Mouse (Mus musculus): ENCODE data around the gene Faap20. TPM values are rescaled to one million over a fixed set of nuclear protein-coding genes. Genes with fewer than 3 reads are reported as not detected.

Faap20 gene
- polyA plus RNA-seq, 1 experiment from 2014 or later: 61.4 TPM

DNA sequence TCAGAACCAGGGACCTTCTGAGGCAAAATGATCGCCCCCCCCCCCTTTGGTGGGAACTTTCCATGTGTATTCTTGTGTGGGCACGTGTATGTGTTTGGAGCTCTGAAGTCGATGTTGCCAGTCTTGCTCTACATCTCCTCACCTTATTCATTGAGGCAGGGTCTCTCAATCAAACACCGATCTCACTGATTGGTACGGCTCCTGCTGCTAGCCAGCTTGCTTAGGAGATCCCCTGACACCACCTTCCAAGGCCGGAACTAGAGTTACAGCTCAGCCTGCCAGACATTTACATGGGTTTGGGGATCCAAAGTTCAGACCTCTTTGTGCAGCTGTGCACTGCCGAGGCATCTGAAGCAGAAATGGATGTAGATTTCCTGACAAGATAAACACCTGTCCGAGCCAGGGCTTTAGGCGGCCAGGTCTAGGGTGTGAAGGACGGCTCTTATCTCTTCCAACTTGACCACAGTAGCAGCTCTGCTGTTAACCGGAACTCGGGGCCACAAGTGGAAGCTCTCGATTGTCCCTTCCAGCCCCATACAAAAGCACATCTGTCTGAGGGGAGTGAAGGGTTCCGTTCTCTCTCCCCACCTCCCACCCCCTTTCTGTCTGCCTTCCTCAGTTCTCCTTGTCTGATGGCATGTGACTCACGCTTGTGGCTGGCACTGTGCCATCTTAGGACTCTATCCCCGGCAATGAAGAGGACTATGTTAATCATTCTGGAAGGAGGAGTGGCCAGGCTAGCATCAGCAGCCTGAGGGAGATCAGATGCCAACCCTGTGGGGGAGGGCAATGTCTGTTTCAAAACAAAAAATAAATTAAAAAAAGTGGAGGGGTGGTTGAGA is 30.5 kb downstream of the Faap20 start:
- Histone ChIP-seq H3K4me3 (ENCODE audit: low read depth, low read length) (no peak overlapping the region), H3K27me3 (replicated peaks; ENCODE audit: insufficient read depth, low read length) (no peaks in the 10 kb centered on the region), H3K36me3 (ENCODE audit: insufficient read depth, low read length) (no peaks in the 10 kb centered on the region), H3K4me2 (replicated peaks; ENCODE audit: low read depth, low read length) (no peak overlapping the region), H3K4me1 (ENCODE audit: insufficient read depth, low read depth, low read length) (peaks cover 7% of the 10 kb centered on the region; the same call in 1 of the 2 replicates), H3K9ac (replicated peaks; ENCODE audit: low read depth) (no peak overlapping the region), H3K27ac (ENCODE audit: low read length) (no peak overlapping the region), H3K9me3 (ENCODE audit: low read length) (no peaks in the 10 kb centered on the region)
- peak; percentile 48 for DNase-seq (ENCODE audit: low spot score)
- peak; percentile 43 for ATAC-seq
- TF ChIP-seq CTCF (IDR thresholded peaks at IDR 0.05): no peak
- TF ChIP-seq EP300 (IDR thresholded peaks at IDR 0.05): no peak
- 30% methylated on average over 16 of the region's 16 CpGs for WGBS

DNA sequence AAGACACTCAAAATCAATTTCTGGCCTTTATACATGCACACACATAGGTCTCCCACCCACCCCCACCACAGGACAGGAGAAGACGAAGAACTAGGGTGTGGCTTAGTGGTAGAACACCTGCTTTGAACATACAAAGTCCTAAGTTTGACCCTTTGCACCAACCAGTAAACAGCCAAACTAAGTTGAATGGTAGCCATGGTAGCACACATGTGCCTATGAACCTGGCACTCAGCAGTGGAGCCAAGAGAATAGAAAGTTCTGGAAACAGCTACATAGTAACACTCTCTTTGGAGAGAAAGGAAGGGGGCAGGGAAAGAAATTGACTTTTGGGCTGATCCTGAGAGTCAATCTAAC is 31.1 kb downstream of the Faap20 start:
- no peak for TF ChIP-seq EP300 (IDR thresholded peaks at IDR 0.05)
- no peak for TF ChIP-seq CTCF (IDR thresholded peaks at IDR 0.05)
- Histone ChIP-seq H3K4me2 (replicated peaks; ENCODE audit: low read depth, low read length) (no peak overlapping the region), H3K4me3 (ENCODE audit: low read depth, low read length) (no peak overlapping the region), H3K27me3 (replicated peaks; ENCODE audit: insufficient read depth, low read length) (no peaks in the 10 kb centered on the region), H3K9me3 (ENCODE audit: low read length) (no peaks in the 10 kb centered on the region), H3K36me3 (ENCODE audit: insufficient read depth, low read length) (no peaks in the 10 kb centered on the region), H3K9ac (replicated peaks; ENCODE audit: low read depth) (no peak overlapping the region), H3K4me1 (ENCODE audit: insufficient read depth, low read depth, low read length) (peaks cover 7% of the 10 kb centered on the region; the same call in 1 of the 2 replicates), H3K27ac (ENCODE audit: low read length) (no peak overlapping the region; the same call in 1 of the 2 replicates)
- ATAC-seq: no peak
- no peak for DNase-seq (ENCODE audit: low spot score)
- whole genome bisulfite sequencing: 86% methylated on average over 1 of the region's 1 CpGs

DNA sequence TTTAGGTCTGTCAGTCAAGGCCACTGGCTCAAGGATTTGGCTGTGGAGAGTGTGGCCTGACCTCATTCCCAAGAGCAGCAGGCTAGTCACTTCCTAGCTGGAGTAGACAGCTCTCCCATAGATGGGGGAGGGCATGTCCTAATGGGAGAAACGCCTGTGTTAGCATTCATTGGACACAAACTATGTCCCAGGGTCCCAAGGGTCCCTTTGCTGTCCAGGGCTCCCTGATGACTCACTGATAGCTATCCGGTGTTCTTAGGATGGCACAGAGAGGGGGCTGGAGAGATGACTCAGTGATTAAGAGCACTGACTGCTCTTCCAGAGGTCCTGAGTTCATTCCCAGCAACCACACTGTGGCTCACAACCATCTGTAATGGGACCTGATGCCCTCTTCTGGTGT is 31.6 kb downstream of the Faap20 start:
- no peak overlapping the region for H3K9ac ChIP-seq (replicated peaks; ENCODE audit: low read depth)
- no peak for DNase-seq (ENCODE audit: low spot score)
- H3K4me2 ChIP-seq (replicated peaks; ENCODE audit: low read depth, low read length): no peak overlapping the region
- no peak overlapping the region for H3K4me3 ChIP-seq (ENCODE audit: low read depth, low read length)
- no peak overlapping the region; the same call in 1 of the 2 replicates for H3K27ac ChIP-seq (ENCODE audit: low read length)
- no peaks in the 10 kb centered on the region for H3K36me3 ChIP-seq (ENCODE audit: insufficient read depth, low read length)
- no peaks in the 10 kb centered on the region for H3K9me3 ChIP-seq (ENCODE audit: low read length)
- ATAC-seq: peak; percentile 16
- TF ChIP-seq CTCF (IDR thresholded peaks at IDR 0.05) (no peak), EP300 (IDR thresholded peaks at IDR 0.05) (no peak)
- 38% methylated on average over 2 of the region's 2 CpGs for WGBS
- peaks cover 7% of the 10 kb centered on the region; the same call in 1 of the 2 replicates for H3K4me1 ChIP-seq (ENCODE audit: insufficient read depth, low read depth, low read length)
- no peaks in the 10 kb centered on the region for H3K27me3 ChIP-seq (replicated peaks; ENCODE audit: insufficient read depth, low read length)

DNA sequence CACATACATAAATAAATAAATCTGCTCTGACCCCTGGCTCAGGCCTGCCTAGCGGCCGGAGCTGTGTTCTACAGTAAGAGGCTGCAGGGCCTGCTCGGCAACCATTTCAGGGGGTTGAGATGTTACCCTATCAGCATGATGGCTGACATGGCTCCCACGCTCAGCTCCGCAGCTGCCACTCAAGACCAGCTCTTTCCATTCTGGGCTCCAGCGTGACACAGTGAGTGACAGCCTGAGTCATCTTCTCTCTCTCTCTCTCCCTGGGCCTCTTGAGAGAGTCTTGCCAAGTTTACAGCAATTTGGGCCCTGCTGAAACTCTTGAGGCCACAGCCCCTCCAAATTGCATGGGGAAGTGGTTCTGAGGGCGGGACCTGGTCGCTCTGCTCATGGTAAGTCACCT is 32.0 kb downstream of the Faap20 start:
- DNase-seq (ENCODE audit: low spot score) (no peak), ATAC-seq (peak; percentile 29)
- H3K9ac ChIP-seq (replicated peaks; ENCODE audit: low read depth): no peak overlapping the region
- H3K36me3 ChIP-seq (ENCODE audit: insufficient read depth, low read length): no peaks in the 10 kb centered on the region
- H3K9me3 ChIP-seq (ENCODE audit: low read length): no peaks in the 10 kb centered on the region
- H3K4me3 ChIP-seq (ENCODE audit: low read depth, low read length): no peak overlapping the region
- 82% methylated on average over 8 of the region's 8 CpGs for WGBS
- H3K27me3 ChIP-seq (replicated peaks; ENCODE audit: insufficient read depth, low read length): no peaks in the 10 kb centered on the region
- H3K4me1 ChIP-seq (ENCODE audit: insufficient read depth, low read depth, low read length): peaks cover 7% of the 10 kb centered on the region; the same call in 1 of the 2 replicates
- H3K4me2 ChIP-seq (replicated peaks; ENCODE audit: low read depth, low read length): no peak overlapping the region
- TF ChIP-seq EP300 (IDR thresholded peaks at IDR 0.05): no peak
- TF ChIP-seq CTCF (IDR thresholded peaks at IDR 0.05): no peak
- no peak overlapping the region for H3K27ac ChIP-seq (ENCODE audit: low read length)

DNA sequence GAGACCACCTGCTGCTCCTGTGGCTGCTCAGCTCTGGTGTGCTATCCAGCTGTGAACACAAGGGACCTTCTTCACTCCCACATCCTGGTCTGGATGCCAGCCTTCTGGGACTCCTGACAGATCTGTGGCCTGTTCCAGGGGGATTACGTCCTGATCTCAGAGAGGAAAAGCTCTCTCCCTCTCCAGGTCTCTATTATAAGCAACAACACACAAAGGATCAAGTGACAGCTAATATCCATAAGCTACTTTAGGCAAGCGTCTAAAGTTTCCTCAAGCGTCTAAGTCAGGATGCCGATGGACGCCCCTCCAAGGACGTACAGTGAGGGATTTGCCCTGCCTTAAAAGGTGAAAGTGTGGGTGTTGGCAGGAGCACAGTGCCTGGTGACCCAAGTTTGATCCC is 32.6 kb downstream of the Faap20 start:
- peaks cover 7% of the 10 kb centered on the region; the same call in 1 of the 2 replicates for H3K4me1 ChIP-seq (ENCODE audit: insufficient read depth, low read depth, low read length)
- no peak overlapping the region for H3K9ac ChIP-seq (replicated peaks; ENCODE audit: low read depth)
- no peaks in the 10 kb centered on the region for H3K9me3 ChIP-seq (ENCODE audit: low read length)
- H3K27ac ChIP-seq (ENCODE audit: low read length): no peak overlapping the region
- no peaks in the 10 kb centered on the region for H3K27me3 ChIP-seq (replicated peaks; ENCODE audit: insufficient read depth, low read length)
- H3K36me3 ChIP-seq (ENCODE audit: insufficient read depth, low read length): no peaks in the 10 kb centered on the region
- TF ChIP-seq EP300 (IDR thresholded peaks at IDR 0.05): no peak
- TF ChIP-seq CTCF (IDR thresholded peaks at IDR 0.05): no peak
- no peak for DNase-seq (ENCODE audit: low spot score)
- no peak for ATAC-seq
- H3K4me3 ChIP-seq (ENCODE audit: low read depth, low read length): no peak overlapping the region
- 37% methylated on average over 6 of the region's 6 CpGs for WGBS
- H3K4me2 ChIP-seq (replicated peaks; ENCODE audit: low read depth, low read length): no peak overlapping the region

DNA sequence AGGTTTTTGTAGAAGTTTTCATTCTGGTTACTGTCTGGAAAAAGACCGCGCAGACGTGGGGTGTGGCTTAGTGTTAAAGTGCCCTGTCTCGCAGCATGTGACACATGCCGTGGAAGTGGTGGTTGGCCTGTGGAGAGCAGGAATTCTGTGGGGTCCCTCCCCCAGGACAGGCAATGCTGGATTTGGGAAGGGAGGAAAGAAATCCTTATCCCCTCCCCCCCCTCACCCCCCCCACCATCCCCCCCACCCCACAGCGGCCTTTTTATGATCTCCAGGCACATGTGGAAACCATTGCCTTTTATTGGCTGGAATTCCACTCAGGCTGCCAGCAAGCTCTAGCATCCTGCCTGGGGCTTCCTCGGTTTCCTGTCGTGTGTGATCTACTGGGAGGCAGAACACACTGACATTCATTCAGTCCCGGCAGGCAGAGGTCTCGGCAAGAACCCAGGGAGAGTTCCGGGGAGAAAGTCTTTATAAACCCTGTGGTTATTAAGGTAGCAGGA is 33.5 kb downstream of the Faap20 start:
- 16% methylated on average over 10 of the region's 11 CpGs for WGBS
- Histone ChIP-seq H3K4me1 (ENCODE audit: insufficient read depth, low read depth, low read length) (peaks cover 7% of the 10 kb centered on the region; the same call in 1 of the 2 replicates), H3K9ac (replicated peaks; ENCODE audit: low read depth) (no peak overlapping the region), H3K27ac (ENCODE audit: low read length) (no peak overlapping the region), H3K36me3 (ENCODE audit: insufficient read depth, low read length) (no peaks in the 10 kb centered on the region), H3K27me3 (replicated peaks; ENCODE audit: insufficient read depth, low read length) (no peaks in the 10 kb centered on the region), H3K4me2 (replicated peaks; ENCODE audit: low read depth, low read length) (no peak overlapping the region), H3K4me3 (ENCODE audit: low read depth, low read length) (no peak overlapping the region), H3K9me3 (ENCODE audit: low read length) (no peaks in the 10 kb centered on the region)
- DNase-seq (ENCODE audit: low spot score): peak; percentile 53
- TF ChIP-seq EP300 (IDR thresholded peaks at IDR 0.05): no peak
- no peak for TF ChIP-seq CTCF (IDR thresholded peaks at IDR 0.05)
- ATAC-seq: peak; percentile 61

All from lung, postnatal 0 days (tissue).